Mouse (Mus musculus) cerebellum, postnatal 25 days (tissue): ENCODE data around the gene Dnajc14.

Source experiments
- DNase-seq, 2 experiments: peaks; one replicate each; pipeline ENCODE4 v3.0.0; 2021; ENCODE audit warnings: mixed read lengths in 2 of 2

The Dnajc14 gene

DNA sequence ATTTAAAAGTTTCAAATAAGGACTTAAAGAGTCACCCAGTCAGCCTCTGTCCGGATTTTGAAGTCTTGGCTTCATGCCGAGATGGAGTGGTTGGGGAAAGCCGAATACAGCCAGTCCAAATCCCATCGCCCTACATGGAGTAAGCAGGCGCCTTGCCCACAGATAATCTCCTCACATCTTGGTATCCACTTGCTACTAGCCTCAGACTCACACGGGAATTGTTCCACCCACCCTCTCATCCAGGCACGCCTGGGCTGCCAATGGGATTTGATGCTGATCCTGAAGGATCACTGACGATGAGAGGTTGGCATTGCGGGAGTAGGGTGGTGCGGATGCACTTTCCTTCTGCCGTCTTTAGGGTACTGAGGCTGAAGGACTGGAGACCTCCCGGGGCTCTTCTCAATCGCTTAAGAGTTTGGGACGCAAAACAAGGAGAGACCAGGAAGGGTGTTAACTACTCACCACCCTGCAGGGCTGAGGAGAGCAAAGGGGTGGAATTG is at the start of gene Dnajc14:
Dnajc14 (plus strand) TSS at position 292 of the 500 bp plus-strand sequence.
- DNase-seq: peak; percentile 75 to 77

DNA sequence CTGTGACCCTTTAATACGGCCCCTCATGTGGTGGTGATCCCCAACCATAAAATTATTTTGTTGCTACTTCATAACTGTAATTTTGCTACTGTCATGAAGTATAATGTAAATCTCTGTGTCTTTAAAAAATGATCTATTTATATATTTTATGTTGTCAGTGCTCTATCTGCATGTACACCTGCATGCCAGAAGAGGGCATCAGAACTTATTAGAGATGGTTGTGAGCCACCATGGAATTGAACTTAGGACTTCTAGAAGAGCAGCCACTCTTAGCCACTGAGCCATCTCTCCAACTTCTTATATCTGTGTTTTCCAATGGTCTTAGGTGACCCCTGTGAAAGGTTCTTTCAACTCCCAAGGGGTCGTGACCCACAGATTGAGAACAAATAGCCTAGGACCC is 31.0 kb upstream of the Dnajc14 start:
- no peak for DNase-seq

DNA sequence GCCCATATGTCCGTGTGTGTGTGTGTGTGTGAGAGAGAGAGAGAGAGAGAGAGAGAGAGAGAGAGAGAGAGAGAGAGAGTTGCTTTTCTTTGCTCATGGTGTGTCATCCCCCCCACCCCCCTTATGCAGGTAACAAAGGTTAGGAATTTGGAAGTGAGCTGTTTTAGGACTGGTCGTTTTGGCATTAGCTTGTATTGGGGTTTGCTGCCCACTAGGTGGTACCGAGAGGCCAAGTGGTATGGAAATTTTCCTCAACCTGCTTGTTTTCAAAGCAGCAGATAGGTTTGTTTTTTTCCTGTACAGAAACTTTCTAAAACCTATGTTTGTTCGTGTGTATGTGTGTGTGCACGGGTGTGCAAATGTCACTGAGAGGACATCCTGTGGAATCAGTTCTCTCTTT is 30.2 kb upstream of the Dnajc14 start:
- no peak for DNase-seq

DNA sequence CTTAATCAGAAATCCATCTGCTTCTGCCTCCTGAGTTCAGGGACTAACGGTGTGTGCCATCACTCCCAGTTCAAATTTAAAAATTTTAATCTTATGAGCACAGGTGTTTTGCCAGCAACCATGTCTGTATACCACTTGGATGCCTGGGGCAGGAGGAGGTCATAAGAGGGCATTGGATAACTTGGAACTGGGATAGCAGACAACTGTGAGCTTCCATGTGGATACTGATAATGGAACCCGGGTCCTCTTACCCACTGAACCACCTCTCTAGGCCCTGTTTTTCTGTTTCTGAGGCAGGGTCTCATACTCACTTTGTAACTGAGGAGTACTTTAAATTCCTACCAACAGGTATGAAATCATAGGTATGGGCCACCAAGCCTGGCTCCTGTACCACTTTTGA is 25.4 kb upstream of the Dnajc14 start:
- no peak for DNase-seq

DNA sequence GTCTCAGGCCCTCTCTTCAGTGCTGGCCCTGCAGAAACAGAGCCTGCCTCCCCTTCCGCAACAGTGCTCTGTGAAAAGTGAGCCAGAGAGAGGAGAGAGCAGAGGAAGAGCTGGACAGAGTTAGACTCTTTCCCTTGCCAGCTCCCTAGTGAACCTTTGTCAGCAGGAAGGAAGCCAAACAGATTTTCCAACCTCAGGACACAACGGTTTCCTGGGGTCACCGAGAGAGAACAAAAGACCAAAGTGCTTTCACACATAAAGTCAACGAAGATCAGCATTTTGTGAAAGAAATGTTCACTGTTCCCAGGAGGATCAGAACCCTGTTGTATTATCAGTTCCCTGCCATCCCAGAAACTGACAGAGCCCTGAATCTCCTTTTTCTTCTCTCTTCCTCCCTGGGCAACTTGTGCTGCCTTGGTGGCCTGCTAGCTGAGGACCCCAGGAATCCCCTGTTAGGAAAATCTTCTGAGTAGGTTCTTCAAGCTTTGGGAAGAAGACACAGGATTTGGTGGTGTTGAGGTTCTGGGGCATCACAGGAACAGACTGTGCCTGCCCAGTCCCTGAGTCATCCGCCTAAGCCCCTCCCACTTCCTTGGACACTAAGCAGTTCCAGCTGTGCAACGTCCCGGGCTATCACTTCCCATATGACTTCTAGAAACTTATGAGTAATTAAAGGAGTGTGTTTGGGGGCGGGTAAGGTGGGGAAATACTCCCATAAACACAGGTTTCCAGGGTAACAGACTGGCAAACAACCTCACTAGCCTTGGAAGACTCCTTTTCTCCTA is 24.7 kb upstream of the Dnajc14 start:
- DNase-seq: no peak

DNA sequence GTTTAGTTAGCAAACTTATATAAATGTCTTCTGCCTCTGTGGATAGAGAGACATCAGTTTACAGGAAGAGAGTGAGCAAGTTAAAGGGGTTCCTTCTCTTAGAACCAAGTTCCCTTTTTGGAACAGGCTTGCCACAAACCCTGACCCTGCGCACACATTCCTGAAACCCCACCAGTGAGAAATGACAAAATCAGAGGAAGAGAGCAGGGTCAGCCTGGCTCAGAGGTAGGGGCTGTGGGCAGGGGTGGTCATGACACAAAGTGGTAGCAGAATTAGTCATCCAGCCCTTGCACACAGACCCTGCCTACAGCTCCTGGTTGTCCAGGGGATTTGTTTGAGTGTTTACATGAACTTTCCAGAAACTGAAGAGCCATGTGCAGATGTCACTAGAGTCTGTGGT is 23.7 kb upstream of the Dnajc14 start:
- no peak for DNase-seq

DNA sequence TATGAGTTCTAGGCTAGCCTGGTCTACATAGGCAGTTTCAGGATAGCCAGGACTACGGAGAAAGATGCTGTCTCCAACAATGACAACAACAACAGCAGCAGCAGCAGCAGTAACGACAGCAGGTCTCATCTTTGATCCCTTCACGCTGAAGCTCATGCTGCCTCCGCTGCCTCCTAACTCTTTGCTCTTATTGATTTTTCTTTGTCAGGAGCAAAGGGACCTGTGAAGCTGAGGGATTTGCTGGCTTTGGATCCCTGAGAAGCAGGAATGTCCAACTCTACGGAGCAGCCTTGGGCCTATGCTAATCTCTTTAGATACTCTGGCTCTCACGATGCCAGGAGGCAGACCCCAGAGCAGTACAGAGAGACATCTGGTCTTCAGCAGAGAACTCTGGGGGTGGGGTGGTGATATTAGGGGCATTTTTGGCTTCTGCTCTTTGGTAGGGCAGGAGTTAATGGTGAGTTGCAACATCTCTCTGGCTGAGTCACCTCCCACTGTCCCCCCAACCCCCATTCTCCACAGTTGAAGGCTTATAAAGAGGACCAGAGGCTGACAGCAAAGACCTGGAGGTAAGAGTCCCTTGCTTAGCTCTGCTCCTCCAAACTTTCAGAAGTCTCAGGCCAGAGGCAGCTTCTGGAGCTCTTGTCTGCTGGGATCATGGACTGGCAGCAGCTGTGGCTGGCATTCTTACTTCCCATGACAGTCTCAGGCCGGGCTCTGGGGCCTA is 13.3 kb upstream of the Dnajc14 start, which contains the start of gene Mmp19:
Mmp19 (plus strand) TSS at position 513 of the 727 bp plus-strand sequence.
- DNase-seq: no peak

DNA sequence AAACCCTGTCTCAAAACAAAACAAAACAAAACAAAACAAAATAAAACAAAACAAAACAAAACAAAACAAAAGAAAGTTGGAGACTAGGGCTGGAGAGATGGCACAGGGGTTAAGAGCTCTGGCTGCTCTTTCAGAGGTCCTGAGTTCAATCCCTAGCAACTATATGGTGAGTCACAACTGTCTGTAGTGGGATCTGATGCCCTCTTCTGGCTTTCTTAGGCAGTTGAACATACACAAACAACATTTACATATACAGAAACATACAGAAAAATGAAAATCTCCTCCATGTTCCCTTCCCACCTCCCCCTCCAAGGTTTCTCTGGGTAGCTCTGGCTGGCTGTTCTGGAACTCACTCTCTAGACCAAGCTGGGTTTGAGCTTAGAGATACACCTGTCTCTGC is 11.8 kb upstream of the Dnajc14 start:
- no peak for DNase-seq

DNA sequence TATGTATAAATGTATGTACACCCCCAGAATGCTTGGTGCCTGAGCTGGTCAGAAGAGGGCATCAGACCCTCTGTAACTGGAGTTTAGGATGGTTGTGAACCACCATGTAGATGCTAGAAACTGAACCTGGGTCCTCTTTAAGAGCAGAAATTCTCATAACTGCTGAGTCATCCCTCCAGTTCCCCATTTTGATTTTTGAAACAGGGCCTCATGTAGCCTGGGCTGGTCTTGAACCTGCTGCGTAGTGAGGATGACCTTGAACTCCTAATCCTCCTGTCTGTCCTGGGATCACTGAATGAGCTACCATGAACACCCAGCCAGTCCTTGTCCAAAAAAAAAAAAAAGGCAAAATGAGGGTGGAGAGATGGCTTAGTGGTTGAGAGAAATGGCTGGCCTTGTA is 10.6 kb upstream of the Dnajc14 start:
- DNase-seq: no peak

DNA sequence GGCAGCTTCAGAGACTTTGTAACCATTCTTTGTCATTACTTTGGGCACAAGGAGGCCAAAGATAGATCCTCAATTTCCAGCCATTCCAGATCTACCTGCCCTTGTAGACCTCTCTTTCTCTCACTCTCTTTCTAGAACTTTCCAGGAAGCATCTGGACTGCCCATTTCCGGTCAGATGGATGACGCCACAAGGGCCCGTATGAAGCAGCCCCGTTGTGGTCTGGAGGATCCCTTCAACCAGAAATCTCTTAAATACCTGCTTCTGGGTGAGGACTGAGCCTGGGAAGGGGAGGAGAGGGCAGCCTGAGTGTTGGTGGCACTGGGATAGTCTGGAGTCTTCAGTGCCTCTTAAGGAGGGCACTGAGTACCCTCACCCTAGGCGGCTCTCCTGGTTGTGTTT is 9.5 kb upstream of the Dnajc14 start:
- DNase-seq: no peak

DNA sequence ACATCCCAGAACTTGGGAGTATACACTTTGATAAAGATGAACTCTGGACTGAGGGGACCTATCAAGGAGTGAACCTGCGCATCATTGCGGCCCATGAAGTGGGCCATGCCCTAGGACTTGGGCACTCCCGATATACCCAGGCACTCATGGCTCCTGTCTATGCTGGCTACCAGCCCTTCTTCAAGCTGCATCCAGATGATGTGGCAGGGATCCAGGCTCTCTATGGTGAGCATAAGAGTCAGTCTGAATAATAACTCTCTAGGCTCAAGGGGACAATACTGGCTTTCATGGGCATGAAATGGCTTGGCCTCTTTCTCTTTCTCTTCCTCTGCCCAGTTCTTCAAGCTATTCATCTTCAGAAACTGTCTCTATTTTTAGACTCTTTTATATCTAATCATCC is 8.3 kb upstream of the Dnajc14 start:
- peak in 1 of 2 experiments; percentile 23 for DNase-seq

DNA sequence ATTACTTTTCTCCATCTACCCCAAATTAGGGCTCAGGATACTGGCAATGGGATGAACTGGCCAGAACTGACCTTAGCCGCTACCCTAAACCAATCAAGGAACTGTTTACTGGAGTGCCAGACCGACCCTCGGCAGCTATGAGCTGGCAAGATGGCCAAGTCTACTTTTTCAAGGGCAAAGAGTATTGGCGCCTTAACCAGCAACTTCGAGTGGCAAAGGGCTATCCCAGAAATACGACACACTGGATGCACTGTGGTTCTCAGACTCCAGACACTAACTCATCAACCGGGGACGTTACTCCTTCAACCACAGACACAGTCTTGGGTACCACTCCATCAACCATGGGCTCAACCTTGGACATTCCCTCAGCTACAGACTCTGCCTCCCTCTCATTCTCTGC is 5.2 kb upstream of the Dnajc14 start:
- DNase-seq: no peak

DNA sequence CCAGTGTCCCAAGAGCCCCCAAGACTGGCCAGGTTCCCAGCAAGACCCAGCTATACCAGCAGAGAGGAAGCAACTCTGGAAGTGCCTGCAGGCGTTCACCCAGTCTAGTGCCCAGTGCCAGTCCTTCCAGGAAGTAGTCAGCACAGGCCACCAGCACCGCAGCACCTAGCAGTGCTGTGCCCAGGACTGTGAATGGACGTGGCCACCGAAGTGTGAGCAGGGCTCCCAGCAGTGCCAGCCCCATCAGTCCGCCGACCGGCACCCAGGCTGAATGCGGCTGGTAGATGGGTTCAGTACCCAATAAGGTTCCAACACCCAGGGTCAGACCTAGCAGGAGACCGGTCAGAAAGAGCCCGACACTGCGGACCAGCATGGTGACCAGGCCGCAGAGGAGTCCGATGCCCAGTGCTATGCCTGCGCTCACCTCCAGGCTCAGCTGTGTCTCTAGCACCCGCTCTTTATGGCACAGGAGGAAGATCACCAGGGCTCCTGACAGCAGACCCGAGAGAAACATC is 1.8 kb upstream of the Dnajc14 start:
- peak in 1 of 2 experiments; percentile 10 for DNase-seq

DNA sequence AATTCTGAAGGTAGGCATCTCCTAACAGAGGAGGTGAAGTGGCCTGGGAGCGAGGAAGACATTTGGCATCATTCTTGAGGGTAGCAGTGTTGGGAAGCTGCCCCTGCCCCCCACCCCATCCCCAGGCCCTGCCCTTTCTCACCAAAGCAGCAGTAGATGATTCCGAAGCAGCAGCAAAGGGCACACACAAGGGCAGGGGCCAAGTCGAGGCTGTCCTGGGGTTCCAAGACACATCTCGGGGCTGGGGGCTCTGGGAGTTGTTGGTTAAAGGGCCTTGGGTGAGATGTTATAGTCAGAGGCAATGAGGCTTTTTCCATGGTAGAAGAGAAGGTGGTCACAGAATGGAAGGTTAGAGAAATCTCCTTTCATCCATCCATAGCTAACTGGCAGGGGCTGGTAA is 906 bp upstream of the Dnajc14 start:
- no peak for DNase-seq

DNA sequence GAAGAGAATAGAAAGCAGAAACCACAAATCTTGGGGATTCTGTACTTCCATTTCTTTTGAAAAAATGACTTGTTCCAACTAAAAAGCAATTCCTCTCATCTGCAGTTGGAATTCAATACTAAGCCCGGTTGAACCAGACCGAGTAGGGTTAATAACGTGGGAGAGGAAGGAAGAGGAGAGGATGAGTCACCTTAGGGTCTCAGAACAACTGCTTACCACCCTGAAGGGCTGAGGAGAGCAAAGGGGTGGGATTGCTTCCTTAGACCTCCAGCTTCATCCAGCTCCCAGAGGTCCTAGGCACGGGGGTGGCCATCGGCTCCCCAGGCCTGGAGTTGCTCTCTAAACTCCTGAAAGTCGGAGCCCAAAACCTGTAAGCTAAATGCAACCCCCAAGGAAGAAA is 501 bp upstream of the Dnajc14 start:
- DNase-seq: no peak

DNA sequence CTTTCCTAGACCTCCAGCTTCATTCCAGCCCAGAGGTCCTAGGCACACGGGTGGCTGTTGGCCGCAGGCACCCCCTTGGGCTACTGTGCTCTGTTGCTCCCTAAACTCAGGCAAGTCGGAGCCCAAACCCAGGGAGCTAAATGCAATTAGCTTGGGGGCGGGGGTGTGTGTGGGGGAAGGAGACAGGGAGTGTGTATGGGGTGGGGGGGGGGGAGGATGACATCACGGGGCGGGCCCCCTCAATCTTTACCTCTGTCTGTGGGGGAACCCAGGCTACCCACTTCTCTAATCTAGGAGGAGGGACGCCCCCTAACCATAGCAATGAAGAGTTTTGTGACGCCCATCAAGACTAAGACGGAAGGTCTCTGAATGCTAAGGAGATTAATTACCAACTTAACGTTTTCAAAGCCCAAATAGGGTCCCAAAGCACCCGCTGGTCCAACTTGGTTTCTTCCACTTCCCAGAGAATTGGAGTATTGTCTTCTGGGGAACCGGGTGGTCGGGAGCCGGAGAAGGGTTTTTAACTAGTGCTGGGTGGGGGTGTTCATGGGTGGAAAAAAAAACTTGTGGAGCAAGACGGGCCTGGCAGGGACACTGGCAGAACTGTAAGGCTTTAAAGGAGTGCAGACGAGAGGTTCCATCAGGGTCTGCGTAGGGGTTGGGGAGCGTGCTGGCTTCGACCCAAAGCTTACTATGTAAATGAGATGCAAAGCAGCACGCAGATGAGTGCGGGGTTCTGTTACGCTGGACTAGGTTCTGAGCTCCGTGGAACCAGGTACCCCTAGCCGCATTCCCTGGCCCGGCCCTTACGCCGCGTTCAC is 619 bp downstream of the Dnajc14 start, which contains the start of gene Tmem198b:
Tmem198b (minus strand) TSS at position 100 of the 821 bp plus-strand sequence.
- DNase-seq: peak; percentile 78 to 79

DNA sequence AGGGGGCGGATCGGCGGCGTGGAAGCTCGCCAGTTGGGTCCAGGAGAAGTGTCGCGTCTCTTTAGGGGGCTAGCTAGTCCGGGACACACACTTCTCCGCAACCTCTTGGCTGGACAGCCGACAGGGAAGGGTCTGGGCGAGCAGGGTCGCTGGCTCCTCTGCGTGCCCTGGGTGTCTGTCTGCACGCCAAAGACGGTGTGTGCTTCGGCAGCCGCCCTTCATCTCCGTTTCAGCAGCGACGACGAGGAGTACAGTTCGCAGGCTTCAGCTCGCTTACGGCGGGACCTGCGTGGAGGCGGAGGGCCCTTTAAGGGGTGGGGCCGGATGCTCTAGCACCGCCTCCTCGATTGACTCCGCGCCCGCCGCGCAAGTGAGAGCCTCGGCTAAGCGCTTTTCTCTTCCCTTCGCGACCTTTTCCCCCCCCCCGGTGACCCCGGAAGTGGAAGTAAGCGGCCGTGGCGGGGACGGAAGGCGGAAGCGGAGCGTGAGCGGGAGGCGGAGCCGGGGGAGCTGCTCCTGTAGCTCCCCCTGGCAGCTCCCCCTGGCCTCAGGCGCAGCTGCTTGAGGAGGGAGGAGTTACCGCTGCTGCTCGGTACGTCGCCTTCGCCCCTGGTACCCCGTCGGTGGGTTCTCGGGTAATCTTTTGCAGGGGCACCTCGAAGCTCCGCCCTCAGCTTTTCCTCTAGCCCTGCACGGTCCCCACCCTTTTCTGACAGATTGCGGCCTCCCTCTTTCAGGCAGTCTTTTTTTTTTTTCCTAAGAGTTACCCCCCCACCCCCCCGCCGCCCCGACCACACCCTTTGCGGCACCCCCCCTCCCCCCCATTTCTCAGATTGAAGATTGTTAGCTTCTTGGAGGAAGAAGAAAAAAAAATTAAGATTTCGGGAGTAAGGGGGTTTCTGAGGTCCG is 1.5 kb downstream of the Dnajc14 start:
- DNase-seq: peak; percentile 94 to 98

DNA sequence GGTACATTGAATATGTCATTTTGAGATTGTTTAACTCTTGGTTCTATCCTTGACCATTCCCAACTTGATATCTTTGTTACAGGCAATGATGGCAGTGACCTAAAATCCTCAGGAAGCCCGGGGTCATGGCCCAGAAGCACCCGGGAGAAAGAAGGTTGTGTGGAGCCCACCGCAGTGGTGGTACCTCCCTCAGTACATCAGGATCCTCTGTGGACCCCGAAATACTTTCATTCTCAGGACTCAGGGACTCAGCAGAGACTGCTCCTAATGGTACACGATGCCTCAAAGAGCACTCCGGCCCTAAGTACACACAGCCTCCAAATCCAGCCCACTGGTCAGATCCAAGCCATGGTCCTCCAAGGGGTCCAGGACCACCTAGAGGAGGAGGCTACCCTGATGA is 2.2 kb downstream of the Dnajc14 start:
- DNase-seq: peak in 1 of 2 experiments; percentile 13

DNA sequence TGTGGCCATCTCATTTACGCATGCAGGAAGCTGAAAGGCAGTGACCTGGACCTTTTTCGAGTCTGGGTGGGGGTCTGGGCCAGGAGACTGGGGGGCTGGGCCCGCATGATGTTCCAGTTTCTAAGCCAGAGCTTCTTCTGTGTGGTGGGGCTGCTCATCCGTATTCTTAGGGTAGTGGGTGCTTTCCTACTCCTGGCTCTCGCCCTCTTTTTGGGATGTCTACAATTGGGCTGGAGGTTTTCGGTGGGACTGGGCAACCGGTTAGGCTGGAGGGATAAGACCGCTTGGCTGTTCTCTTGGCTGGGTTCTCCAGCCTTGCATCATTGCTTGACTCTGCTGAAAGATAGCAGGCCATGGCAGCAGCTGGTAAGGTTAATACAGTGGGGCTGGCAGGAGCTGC is 3.2 kb downstream of the Dnajc14 start:
- no peak for DNase-seq

DNA sequence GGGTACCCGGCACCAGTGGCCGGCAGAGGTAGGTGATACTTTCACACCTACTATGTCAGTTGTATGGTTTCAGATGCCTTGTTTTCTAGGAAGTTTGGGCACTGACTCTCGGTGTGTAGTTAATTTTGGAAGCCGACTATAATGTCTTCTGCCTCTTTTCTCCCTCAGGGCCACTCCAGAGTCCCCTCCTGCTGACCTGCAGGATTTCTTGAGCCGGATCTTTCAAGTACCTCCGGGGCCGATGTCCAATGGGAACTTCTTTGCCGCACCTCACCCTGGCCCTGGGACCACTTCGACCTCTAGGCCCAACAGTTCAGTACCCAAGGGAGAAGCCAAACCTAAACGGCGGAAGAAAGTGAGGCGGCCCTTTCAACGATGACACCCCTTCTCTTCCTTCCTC is 13.2 kb downstream of the Dnajc14 start, which contains the start of gene Sarnp:
Sarnp (plus strand) TSS at position 301 of the 400 bp plus-strand sequence.
- no peak for DNase-seq

DNA sequence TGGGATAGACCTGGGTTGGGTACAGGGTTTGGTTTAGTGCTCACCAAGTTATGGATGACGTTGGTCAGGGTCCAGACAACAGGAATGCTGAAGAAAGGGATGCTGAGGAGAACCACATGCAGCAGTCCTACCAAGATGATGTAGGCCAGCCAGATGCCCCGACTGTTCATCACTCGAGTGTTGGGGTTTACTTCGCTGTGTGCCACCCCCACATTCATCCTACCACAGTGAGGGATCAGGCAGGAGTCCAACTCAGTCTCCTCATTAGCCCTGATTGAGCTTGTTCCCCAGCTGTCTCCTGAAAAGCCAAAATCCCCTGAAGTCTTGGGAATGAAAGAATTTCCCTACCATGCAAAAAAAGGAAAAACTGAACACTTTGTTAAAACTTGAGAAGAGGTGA is 16.4 kb downstream of the Dnajc14 start:
- DNase-seq: no peak
